Mouse (Mus musculus) embryonic facial prominence, embryonic 11.5 days (tissue): ENCODE results near the gene Fndc3a. TPM values are rescaled to one million over a fixed set of nuclear protein-coding genes. Genes with fewer than 3 reads are reported as not detected.

ENCODE experiments used
- ATAC-seq: fragments of 200-750 bp; cut with Nextera tagmentation; replicated peaks from 2 replicates; pipeline ENCODE4 v1.8.0; 2017; ENCODE audit warnings: low read depth; ENCODE audit not compliant: insufficient number of reproducible peaks, low FRiP score, low TSS enrichment
- DNase-seq: peaks from one replicate; pipeline ENCODE4 v3.0.0-alpha.2; 2015; ENCODE audit warnings: low spot score
- H3K27ac ChIP-seq: fragments of 300-500 bp; sonication (generic); replicated peaks from 2 replicates; pipeline ENCODE4 v1.5.1; 2014; ENCODE audit warnings: mild to moderate bottlenecking, low read depth, low read length, control low read depth
- H3K27me3 ChIP-seq: fragments of 300-500 bp; sonication (generic); 2 replicates; pipeline ENCODE4 v1.6.1; 2014; ENCODE audit warnings: mild to moderate bottlenecking, low read length, moderate library complexity, mixed read lengths; ENCODE audit not compliant: control insufficient read depth, insufficient read depth
- H3K36me3 ChIP-seq: fragments of 300-500 bp; sonication (generic); replicated peaks from 2 replicates; pipeline ENCODE4 v1.6.1; 2014; ENCODE audit warnings: low read depth, mild to moderate bottlenecking, low read length, moderate library complexity, mixed read lengths; ENCODE audit not compliant: control insufficient read depth, insufficient read depth
- H3K4me1 ChIP-seq: fragments of 300-500 bp; sonication (generic); 2 replicates; pipeline ENCODE4 v1.6.1; 2014; ENCODE audit warnings: low read length, mixed read lengths; ENCODE audit not compliant: control insufficient read depth, insufficient read depth
- H3K4me2 ChIP-seq: fragments of 300-500 bp; sonication (generic); 2 replicates; pipeline ENCODE4 v1.6.1; 2014; ENCODE audit warnings: low read depth, mild to moderate bottlenecking, control low read depth, low read length, moderate library complexity
- H3K4me3 ChIP-seq: fragments of 300-500 bp; sonication (generic); 2 replicates; pipeline ENCODE4 v1.5.1; 2014; ENCODE audit warnings: low read depth, low read length, control low read depth
- H3K9ac ChIP-seq: fragments of 300-500 bp; sonication (generic); replicated peaks from 2 replicates; pipeline ENCODE4 v1.6.1; 2014; ENCODE audit warnings: mild to moderate bottlenecking, control low read depth, low read length
- H3K9me3 ChIP-seq: fragments of 300-500 bp; sonication (generic); replicated peaks from 2 replicates; pipeline ENCODE4 v1.6.1; 2016; ENCODE audit warnings: mild to moderate bottlenecking, low read length, inconsistent platforms, mixed read lengths; ENCODE audit not compliant: control insufficient read depth
- WGBS: fragments of 180-500 bp; shearing (Covaris S2); extraction: QIAGEN DNeasy Blood & Tissue Kit; methylation state at CpG from one replicate; pipeline ENCODE4 v1.1.7; 2014; 5-methylcytosine and 5-hydroxymethylcytosine counted together
- polyA plus RNA-seq: library from polyadenylated mRNA; unstranded; fragments of >200 nt; fragmentation: Nextera tagmentation; extraction: Ambion mirVana; gene quantifications from 2 replicates; pipeline ENCODE4 v1.2.1, GENCODE M21; 2014

Gene Fndc3a
- polyA plus RNA-seq, 1 experiment from 2014 or later, result 40.2 TPM

DNA sequence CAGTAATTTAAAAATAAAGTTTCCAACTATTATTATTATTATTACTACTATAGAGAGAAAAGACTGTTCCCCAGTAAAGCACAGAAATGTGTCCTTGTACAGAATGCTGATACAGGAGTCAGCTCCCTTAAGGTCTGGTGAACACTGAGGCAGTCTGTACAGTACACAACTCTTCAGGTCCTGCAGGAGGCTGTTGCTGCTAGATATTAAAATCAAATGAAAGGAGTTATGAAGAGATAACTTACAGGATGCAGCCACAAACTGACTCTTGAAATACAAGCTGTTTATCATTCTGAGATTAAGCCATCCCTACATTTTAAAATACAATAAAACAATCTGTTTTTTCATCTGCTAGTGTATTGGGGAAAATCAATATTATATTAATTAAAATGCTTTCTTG lies 60.5 kb downstream of the Fndc3a start:
- H3K27ac ChIP-seq, result no peak overlapping the region
- H3K4me1 ChIP-seq, result no peaks in the 10 kb centered on the region
- no peaks in the 10 kb centered on the region for H3K9me3 ChIP-seq
- H3K9ac ChIP-seq, result no peak overlapping the region
- no peaks in the 10 kb centered on the region for H3K27me3 ChIP-seq
- no peak for DNase-seq
- no peak overlapping the region for H3K4me2 ChIP-seq
- H3K4me3 ChIP-seq, result no peak overlapping the region
- H3K36me3 ChIP-seq, result no peaks in the 10 kb centered on the region
- no peak for ATAC-seq

DNA sequence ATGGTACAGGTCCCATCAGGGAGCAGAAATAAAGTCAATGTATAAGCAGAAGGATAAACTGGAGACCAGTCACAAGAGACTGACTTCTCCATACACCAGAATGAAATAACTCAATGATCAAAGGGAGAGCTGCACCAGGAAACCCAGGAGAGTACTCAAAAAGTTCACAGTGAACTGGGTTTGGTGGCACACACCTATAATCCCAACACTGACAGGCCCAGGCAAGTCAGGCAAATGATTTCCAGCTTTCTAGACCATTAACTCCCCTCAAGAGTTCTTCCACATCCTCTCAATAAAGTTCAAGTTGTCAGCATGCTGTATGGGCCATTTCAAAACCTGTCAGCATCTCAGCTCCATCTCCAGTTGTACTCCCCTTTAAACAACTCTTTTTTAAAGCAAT lies 64.3 kb downstream of the Fndc3a start:
- no peaks in the 10 kb centered on the region for H3K4me1 ChIP-seq
- no peaks in the 10 kb centered on the region for H3K36me3 ChIP-seq
- DNase-seq, result no peak
- no peak for ATAC-seq
- no peak overlapping the region for H3K27ac ChIP-seq
- H3K4me3 ChIP-seq, result no peak overlapping the region
- H3K9me3 ChIP-seq, result no peaks in the 10 kb centered on the region
- no peak overlapping the region for H3K4me2 ChIP-seq
- no peak overlapping the region for H3K9ac ChIP-seq
- H3K27me3 ChIP-seq, result no peaks in the 10 kb centered on the region

DNA sequence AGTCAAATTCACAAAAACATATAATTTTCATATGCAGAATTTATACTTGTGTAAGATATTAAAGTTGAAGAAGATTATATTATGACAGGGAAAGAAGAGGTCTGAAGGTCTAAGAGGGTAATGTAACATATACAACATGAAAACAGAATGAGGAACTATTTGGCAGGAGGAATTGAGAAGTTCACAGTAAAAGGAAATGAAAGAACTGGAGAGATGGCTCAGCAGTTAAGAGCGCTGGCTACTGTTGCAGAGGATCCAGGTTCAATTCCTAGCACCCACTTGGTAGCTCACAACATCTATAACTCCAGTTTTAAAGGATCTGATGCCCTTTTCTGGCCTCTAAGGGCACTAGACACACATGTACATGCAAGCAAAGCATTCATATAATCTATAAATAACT lies 65.2 kb downstream of the Fndc3a start:
- DNase-seq (no peak), ATAC-seq (no peak)
- Histone ChIP-seq H3K9me3 (no peaks in the 10 kb centered on the region), H3K9ac (no peak overlapping the region), H3K4me2 (no peak overlapping the region), H3K4me1 (no peaks in the 10 kb centered on the region), H3K27me3 (no peaks in the 10 kb centered on the region), H3K36me3 (no peaks in the 10 kb centered on the region), H3K4me3 (no peak overlapping the region), H3K27ac (no peak overlapping the region)
- WGBS, result 90% methylated on average over 1 of the region's 1 CpGs

DNA sequence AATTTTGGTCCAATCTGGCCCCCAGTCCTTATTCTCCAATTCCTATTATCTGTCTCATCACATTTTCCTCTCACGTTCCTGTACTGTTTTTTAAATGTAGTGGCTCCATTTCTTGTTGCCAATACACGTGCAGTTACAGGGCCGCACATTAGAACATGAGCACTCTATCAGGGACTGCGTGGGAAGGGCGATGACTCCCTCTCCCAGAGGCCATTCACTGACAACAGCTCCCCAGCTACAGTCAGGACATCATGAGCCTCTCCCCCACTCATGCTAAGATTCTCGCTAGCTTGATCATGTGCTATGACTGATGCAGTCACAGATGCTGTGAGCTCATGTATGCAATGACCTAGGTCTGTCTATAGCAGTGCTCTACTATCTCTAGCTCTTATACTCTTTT lies 71.3 kb downstream of the Fndc3a start:
- no peak overlapping the region for H3K4me2 ChIP-seq
- H3K4me1 ChIP-seq, result no peaks in the 10 kb centered on the region
- no peak overlapping the region for H3K4me3 ChIP-seq
- no peak for ATAC-seq
- H3K27me3 ChIP-seq, result no peaks in the 10 kb centered on the region
- WGBS, result 92% methylated on average over 6 of the region's 6 CpGs
- H3K9ac ChIP-seq, result no peak overlapping the region
- no peaks in the 10 kb centered on the region for H3K9me3 ChIP-seq
- H3K27ac ChIP-seq, result no peak overlapping the region
- no peaks in the 10 kb centered on the region for H3K36me3 ChIP-seq
- DNase-seq, result no peak

DNA sequence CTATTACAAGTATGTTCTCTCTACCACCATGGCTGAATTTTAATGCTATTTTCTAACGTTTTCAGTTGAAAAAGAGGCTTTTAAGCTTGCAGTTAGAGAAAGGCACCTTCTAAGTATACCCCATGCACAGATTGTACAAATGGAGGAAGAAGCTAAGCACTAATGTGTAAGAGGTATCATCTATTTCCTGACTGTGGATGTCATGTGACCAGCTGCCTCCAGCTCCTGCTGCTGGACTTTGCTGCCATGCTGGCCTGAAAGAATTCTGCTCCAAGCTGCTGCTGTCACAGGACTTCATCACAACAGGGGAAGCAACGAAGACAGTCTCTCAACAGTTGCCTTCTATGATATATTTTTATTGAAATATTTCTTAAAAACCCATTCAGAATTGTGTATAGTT lies 76.2 kb downstream of the Fndc3a start:
- no peaks in the 10 kb centered on the region for H3K36me3 ChIP-seq
- H3K27me3 ChIP-seq, result no peaks in the 10 kb centered on the region
- H3K9me3 ChIP-seq, result no peaks in the 10 kb centered on the region
- WGBS, result 81% methylated on average over 2 of the region's 2 CpGs
- H3K27ac ChIP-seq, result no peak overlapping the region
- DNase-seq (no peak), ATAC-seq (no peak)
- no peak overlapping the region for H3K4me2 ChIP-seq
- H3K4me3 ChIP-seq, result no peak overlapping the region
- H3K9ac ChIP-seq, result no peak overlapping the region
- no peaks in the 10 kb centered on the region for H3K4me1 ChIP-seq

DNA sequence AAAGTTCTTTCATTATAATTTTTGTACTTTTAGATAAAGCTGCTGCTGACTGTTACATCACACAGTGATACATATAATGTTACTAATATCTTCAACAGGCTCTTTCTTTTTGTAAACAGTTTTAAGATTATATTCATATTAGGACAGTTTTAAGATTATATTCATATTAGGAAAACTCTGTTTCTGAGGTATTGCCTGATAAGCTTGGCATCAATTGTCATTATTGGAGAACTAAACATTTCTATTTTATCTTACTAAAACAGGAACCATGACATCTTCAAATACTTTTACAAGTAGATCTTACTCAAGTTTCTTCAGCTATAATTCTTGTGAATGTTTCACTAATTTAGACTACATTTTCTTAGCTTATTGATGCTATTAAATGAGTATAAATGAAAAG lies 84.4 kb downstream of the Fndc3a start:
- Histone ChIP-seq H3K4me1 (no peaks in the 10 kb centered on the region), H3K27ac (no peak overlapping the region), H3K9me3 (no peaks in the 10 kb centered on the region), H3K4me3 (no peak overlapping the region), H3K27me3 (no peaks in the 10 kb centered on the region), H3K4me2 (no peak overlapping the region), H3K36me3 (no peaks in the 10 kb centered on the region), H3K9ac (no peak overlapping the region)
- no peak for DNase-seq
- ATAC-seq, result no peak

DNA sequence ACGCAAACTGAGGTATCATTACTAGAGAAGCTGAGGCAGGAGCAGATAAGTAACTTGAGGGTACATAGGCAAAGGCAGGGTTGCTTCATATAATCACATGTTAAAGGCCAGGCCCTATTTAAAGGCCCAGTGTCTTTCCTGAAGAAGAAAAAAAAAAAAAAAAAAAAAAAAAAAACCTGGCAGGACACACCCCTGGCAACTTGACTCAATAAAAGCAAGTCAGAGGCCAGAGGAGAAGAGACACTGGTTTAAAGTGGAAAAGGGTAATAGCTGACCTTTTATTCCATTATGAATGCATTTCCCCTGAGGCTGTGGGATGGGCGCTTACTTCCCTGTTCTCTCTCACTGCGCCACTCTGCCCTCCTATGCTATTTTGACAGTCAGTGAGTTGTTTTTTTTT lies 105.7 kb downstream of the Fndc3a start:
- Histone ChIP-seq H3K4me1 (no peaks in the 10 kb centered on the region), H3K9me3 (no peaks in the 10 kb centered on the region), H3K27ac (no peak overlapping the region), H3K4me2 (no peak overlapping the region), H3K36me3 (no peaks in the 10 kb centered on the region), H3K4me3 (no peak overlapping the region), H3K9ac (no peak overlapping the region), H3K27me3 (no peaks in the 10 kb centered on the region)
- ATAC-seq (no peak), DNase-seq (no peak)
- 69% methylated on average over 3 of the region's 3 CpGs for WGBS

DNA sequence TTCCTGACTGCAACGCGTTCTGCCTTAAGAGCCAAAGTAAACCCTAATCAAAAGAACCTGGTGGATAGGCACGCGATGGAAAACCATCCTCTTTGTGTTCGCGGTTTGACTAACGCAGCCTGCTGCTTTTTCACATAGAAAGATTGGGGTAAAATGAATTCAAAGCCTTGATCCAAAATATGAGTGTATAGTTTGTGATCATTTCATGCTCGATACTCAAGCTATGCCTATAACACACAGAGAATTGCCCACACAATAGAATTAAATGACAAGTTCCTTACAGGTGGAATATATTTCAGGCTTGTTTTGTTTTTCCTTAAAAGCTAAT lies 106.6 kb downstream of the Fndc3a start:
- Histone ChIP-seq H3K9me3 (no peaks in the 10 kb centered on the region), H3K27ac (peak overlapping the region; percentile 59), H3K4me2 (peak overlapping the region; percentile 47), H3K36me3 (no peaks in the 10 kb centered on the region), H3K4me3 (peak overlapping the region; percentile 43), H3K9ac (peak overlapping the region; percentile 69), H3K4me1 (no peaks in the 10 kb centered on the region), H3K27me3 (no peaks in the 10 kb centered on the region)
- 2% methylated on average over 8 of the region's 8 CpGs for WGBS
- ATAC-seq (no peak), DNase-seq (no peak)
